ENCODE assay signal across 23 mouse cellular contexts in the genomic region with DNA sequence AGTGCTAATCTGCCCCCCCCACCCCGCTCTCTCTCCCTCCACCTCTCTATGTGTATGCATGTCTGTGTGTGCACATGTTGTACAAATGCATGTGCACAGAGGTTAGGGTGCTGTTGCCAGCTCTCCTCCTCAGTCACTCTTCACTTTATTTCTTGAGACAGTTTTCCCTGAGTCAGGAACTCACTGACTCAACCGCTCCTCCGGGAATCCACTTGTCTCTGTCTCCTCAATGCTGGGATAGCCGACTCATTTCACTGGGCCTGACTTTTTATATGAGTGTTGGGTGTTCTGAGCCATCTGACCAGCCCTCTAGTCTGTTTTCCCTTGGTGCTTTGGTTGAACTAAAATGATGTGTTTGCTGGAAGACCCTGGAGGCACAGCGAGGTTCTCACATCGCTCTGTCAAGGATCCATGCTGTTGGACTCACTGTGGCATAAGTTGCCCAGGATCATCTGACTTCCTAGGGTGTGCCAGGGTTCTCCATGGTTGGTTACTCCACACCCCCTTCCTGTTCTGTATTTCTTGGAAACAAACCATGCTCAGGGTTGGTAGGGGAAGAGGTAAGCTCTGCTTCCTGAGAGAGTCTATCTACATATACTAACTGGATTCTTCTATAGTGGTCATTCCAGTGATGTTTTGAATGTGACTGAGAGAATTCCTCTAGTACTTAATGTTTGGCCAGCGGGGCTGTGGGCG.
DNase-seq lines count a peak whose midpoint lies in the region; ATAC-seq and TF ChIP-seq lines count a peak whose summit lies in the region.
"Had no signal": no experiment of that assay in that cellular context is flagged by ENCODE, and none has a peak within 500 bp of the region (broad histone marks: within the 10 kb centered on the region; RNA-seq: fewer than 3 reads in every experiment).

No protein-coding gene starts in this region.

- DNase-seq in heart, postnatal 36 days, result no peak
- DNase-seq in lung, postnatal 0 days (ENCODE audit: low spot score), result peak; percentile 37
- DNase-seq in lung, adult 2 months, result no peak
- peak; percentile 39 for DNase-seq in splenic B cell, adult 2 months (ENCODE audit: low read depth, low spot score)
- DNase-seq in cerebellum, adult 9-10 months, result no peak
- DNase-seq in urinary bladder, postnatal 4 days (ENCODE audit: low spot score in 2 of 2), result no peak
- DNase-seq: adrenal gland, adult 8-10 months; cerebellum, adult 2 months; gastrocnemius, postnatal 36 days; kidney, postnatal 10 days; liver, embryonic 13.5 days; lung, embryonic 14.5 days; midbrain, embryonic 14.5 days; right cerebral cortex, postnatal 14 days had no signal

- peak overlapping the region; percentile 24; the same call in 1 of the 2 replicates for H3K27ac ChIP-seq in heart, embryonic 13.5 days (replicated peaks)
- H3K27ac ChIP-seq in lung, postnatal 0 days (ENCODE audit: low read length), result no peak overlapping the region
- H3K27ac ChIP-seq: forebrain, embryonic 10.5 days; heart, embryonic 15.5 days; hindbrain, embryonic 10.5 days; intestine, embryonic 15.5 days; layer of hippocampus, adult 2 months; liver, embryonic 13.5 days; neural tube, embryonic 12.5 days had no signal

- H3K36me3 ChIP-seq in heart, embryonic 13.5 days, result no peaks in the 10 kb centered on the region
- H3K36me3 ChIP-seq in lung, postnatal 0 days (ENCODE audit: insufficient read depth, low read length), result no peaks in the 10 kb centered on the region
- no peaks in the 10 kb centered on the region for H3K36me3 ChIP-seq in splenic B cell, adult 2 months (ENCODE audit: control insufficient read depth, insufficient read depth, low read length, poor library complexity, severe bottlenecking)
- H3K36me3 ChIP-seq: forebrain, embryonic 10.5 days; heart, embryonic 15.5 days; hindbrain, embryonic 10.5 days; intestine, embryonic 15.5 days; liver, embryonic 13.5 days; neural tube, embryonic 12.5 days had no signal

- peaks cover 20% of the 10 kb centered on the region for H3K4me1 ChIP-seq in heart, embryonic 13.5 days
- no peaks in the 10 kb centered on the region for H3K4me1 ChIP-seq in lung, postnatal 0 days (ENCODE audit: insufficient read depth, low read depth, low read length)
- peaks cover 3% of the 10 kb centered on the region; the same call in 1 of the 2 replicates for H3K4me1 ChIP-seq in lung, adult 2 months (ENCODE audit: control insufficient read depth, insufficient read depth, low read length)
- H3K4me1 ChIP-seq: liver, embryonic 13.5 days had no signal

- no peak for ATAC-seq in heart, embryonic 13.5 days (ENCODE audit: extremely low read depth, insufficient number of reproducible peaks, low FRiP score, low TSS enrichment)
- peak; percentile 66 for ATAC-seq in lung, postnatal 0 days
- peak; percentile 31; the same call in 1 of the 2 replicates for ATAC-seq in common myeloid progenitor, adult 5-6 weeks (replicated peaks; ENCODE audit: low read depth, poor library complexity, severe bottlenecking)
- ATAC-seq: hindbrain, embryonic 16.5 days; intestine, embryonic 15.5 days had no signal

- intact Hi-C loops in heart, postnatal 36 days (cut with DNase I), result no loop called here

- no peak overlapping the region for H3K4me2 ChIP-seq in heart, embryonic 13.5 days
- H3K4me2 ChIP-seq in lung, postnatal 0 days (replicated peaks; ENCODE audit: low read depth, low read length), result no peak overlapping the region
- H3K4me2 ChIP-seq: heart, embryonic 15.5 days; intestine, embryonic 15.5 days; liver, embryonic 13.5 days; lung, embryonic 14.5 days; neural tube, embryonic 12.5 days had no signal

- no peak overlapping the region for H3K9ac ChIP-seq in heart, embryonic 13.5 days
- no peak overlapping the region for H3K9ac ChIP-seq in lung, postnatal 0 days (replicated peaks; ENCODE audit: low read depth)
- H3K9ac ChIP-seq: heart, embryonic 15.5 days; intestine, embryonic 15.5 days; liver, embryonic 13.5 days; lung, embryonic 14.5 days; neural tube, embryonic 12.5 days had no signal

- TF ChIP-seq POLR2A in lung, adult 2 months (IDR thresholded peaks at IDR 0.05; ENCODE audit: borderline replicate concordance, extremely low read depth, low read depth, low read length), result no peak

- WGBS in heart, embryonic 13.5 days, result 72% methylated on average over 8 of the region's 8 CpGs
- 79% methylated on average over 8 of the region's 8 CpGs for WGBS in lung, postnatal 0 days
- WGBS in lung, adult 2 months, result 79% methylated on average over 8 of the region's 8 CpGs

- H3K27me3 ChIP-seq in heart, embryonic 13.5 days (replicated peaks), result no peaks in the 10 kb centered on the region; the same call in 1 of the 2 replicates
- H3K27me3 ChIP-seq in lung, postnatal 0 days (replicated peaks; ENCODE audit: insufficient read depth, low read length), result no peaks in the 10 kb centered on the region
- no peaks in the 10 kb centered on the region for H3K27me3 ChIP-seq in splenic B cell, adult 2 months (ENCODE audit: control insufficient read depth, insufficient read depth, low read length, poor library complexity, severe bottlenecking)
- H3K27me3 ChIP-seq: intestine, embryonic 15.5 days; liver, embryonic 13.5 days; neural tube, embryonic 12.5 days had no signal

- no peak overlapping the region for H3K4me3 ChIP-seq in heart, embryonic 13.5 days
- no peak overlapping the region for H3K4me3 ChIP-seq in lung, postnatal 0 days (ENCODE audit: low read depth, low read length)
- no peak overlapping the region for H3K4me3 ChIP-seq in lung, adult 2 months (replicated peaks; ENCODE audit: extremely low read depth, low read depth, low read length)
- H3K4me3 ChIP-seq: forebrain, embryonic 10.5 days; heart, embryonic 15.5 days; hindbrain, embryonic 10.5 days; intestine, embryonic 15.5 days; layer of hippocampus, adult 2 months; liver, embryonic 13.5 days; neural tube, embryonic 12.5 days had no signal

- peak; percentile 33 for TF ChIP-seq EP300 in lung, postnatal 0 days (IDR thresholded peaks at IDR 0.05)

- no peak for TF ChIP-seq CTCF in lung, postnatal 0 days (IDR thresholded peaks at IDR 0.05)
- TF ChIP-seq CTCF in lung, adult 2 months (IDR thresholded peaks at IDR 0.05; ENCODE audit: insufficient read depth, low read length), result no peak

- no peaks in the 10 kb centered on the region for H3K9me3 ChIP-seq in heart, embryonic 13.5 days
- no peaks in the 10 kb centered on the region for H3K9me3 ChIP-seq in lung, postnatal 0 days (ENCODE audit: low read length)
- H3K9me3 ChIP-seq: forebrain, embryonic 10.5 days; heart, embryonic 15.5 days; hindbrain, embryonic 10.5 days; intestine, embryonic 15.5 days; liver, embryonic 13.5 days; neural tube, embryonic 12.5 days had no signal

Comparison
In these comparisons a context has a peak if more than half of its experiments do, and no peak if none do; other contexts are left out.
1. DNase-seq: peak in lung, postnatal 0 days (single experiment) and splenic B cell, adult 2 months (single experiment); none in heart, postnatal 36 days (0 of 2), lung, adult 2 months (single experiment), cerebellum, adult 9-10 months (single experiment) and urinary bladder, postnatal 4 days (0 of 2).